Mouse (Mus musculus) olfactory bulb, adult 2 months (tissue): ENCODE results near the gene Ubac2.
"Not testable (repeated sequence)": the region's sequence is repeated elsewhere in the genome, so short reads cannot be mapped to it uniquely, and the experiment has no call there.

Source experiments
- CTCF ChIP-seq: fragments of 200-500 bp; IDR thresholded peaks from 2 replicates; pipeline ENCODE4 v1.5.1; 2012; ENCODE audit warnings: low read depth, mild to moderate bottlenecking, low read length, moderate library complexity; ENCODE audit not compliant: insufficient read depth
- POLR2A ChIP-seq: fragments of 200-500 bp; IDR thresholded peaks from 2 replicates; pipeline ENCODE4 v1.6.1; 2012; ENCODE audit warnings: mild to moderate bottlenecking, low read depth, low read length, moderate library complexity; ENCODE audit not compliant: insufficient read depth

- TF ChIP-seq POLR2A, CTCF: not testable (repeated sequence)
Observed at GRCm38 (mm10) chr14:122068036-122068435, 189.6 kb downstream of the Ubac2 start.
